Mouse (Mus musculus): Measurements from ENCODE around the gene Glod4.

Glod4 gene

DNA sequence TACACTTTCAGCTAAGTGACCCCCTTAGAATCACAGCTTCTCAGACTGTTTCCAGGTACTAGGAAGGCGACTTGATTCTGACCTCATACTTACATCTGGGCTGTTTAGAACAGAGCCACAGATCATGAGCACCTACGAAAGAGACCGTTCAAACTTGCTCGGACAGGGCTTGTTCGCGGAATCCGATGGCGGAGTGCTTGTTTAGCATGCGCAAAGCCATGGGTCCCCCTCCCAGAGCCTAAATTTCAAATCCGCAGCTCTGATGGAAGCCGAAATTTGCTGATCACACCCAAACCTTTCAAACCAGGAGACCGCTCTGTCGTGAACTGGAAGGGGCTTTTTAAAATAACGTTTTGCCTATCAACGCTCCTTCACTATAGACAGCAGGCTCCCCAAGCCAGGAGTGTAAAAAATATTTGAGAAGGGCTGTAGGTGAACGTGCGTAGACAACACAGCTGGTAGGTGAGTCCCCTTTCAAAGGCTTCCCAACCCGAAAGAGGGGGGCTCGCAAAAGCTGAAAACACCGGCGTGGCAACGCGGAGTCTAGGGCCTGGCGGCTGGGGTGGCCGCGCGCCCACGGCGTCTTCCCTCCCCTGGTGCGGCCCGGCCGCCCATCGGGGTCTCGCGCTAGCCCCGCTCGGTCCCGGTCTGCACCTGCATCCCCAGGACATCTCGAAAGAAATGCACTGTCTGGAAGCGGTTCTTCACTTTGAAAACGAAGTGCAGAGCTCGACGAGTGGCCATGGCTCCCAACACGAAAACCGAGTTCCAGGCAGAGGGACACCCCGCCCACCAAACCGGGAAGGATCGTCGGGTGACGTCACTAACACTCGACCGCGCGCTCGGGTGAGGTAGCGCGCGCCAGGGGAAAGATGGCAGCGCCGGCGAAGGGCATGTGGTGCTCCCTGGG, at the start of gene Glod4, which contains the start of gene Mrm3:
Glod4 (minus strand) TSS at position 825 of the 910 bp plus-strand sequence.
Mrm3 (plus strand) TSS at position 815 of the 910 bp plus-strand sequence.
- peak; percentile 77 for DNase-seq (ENCODE audit: low read depth, low spot score)

DNA sequence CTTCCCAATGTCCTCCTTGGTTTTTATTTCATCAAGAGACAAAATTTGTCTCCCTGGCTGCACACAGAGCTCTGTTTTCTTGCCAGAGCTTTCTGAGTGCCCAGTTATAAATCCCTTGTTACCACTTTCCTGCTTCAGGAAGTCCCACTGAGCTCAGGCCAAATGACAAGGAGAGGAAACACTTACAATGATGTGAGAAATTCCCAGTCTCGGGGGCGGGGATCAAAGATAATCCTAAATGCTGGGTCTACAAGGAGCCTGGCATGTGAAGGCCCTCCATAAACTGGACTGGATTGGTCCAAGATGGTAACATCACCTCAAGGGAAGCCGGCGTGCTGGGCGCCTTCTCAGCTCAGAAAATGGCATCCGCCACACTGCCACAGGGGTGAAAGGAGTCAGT, 49.3 kb upstream of the Glod4 start:
- DNase-seq (ENCODE audit: low read depth, low spot score): no peak

GRCm38 (mm10) chr11:76292398-76292797, 48.9 kb upstream of the Glod4 start:
- DNase-seq (ENCODE audit: low read depth, low spot score): peak; percentile 74

- no peak for DNase-seq (ENCODE audit: low read depth, low spot score)
Measured at GRCm38 (mm10) chr11:76291960-76292359, 48.4 kb upstream of the Glod4 start.

DNA sequence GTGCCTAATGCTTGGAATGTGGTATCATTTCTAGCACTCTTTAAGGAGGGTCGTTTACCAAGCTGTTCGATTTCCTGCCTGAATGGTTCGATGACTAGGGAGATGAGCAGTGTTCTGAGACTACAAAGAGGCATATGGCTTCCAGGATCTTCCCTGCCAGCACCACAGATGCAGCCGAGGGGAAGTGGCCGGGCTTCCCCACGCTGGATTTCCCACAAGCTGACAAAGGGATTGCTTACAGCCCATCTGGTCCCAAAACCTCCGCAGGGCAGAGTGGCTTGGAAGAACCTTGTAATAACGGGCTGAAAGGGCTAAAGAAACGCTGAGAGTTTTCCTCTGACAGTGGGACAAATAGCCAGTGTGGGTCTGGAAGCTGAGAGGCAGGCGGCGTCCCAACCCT, 46.8 kb upstream of the Glod4 start:
- DNase-seq (ENCODE audit: low read depth, low spot score): no peak

DNA sequence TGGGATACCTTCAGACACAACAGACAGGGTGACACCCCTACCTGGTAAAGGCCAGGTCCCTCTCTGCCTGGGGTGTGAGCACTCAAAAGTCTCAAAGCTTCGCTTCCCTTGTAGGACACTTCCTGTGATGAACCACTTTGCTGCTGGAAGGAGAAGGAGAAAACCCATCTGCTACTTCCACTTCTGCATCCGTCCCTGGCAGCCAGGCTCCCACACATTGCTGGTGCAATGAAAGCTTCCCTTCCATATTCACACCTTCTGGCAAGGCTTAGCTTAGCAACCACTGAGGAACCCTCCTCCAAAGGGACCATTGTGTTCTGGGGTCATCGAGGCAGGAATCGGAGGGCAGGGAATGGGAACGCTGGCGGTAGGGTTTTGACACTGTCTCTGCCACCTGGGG, 45.1 kb upstream of the Glod4 start:
- DNase-seq (ENCODE audit: low read depth, low spot score): no peak

DNA sequence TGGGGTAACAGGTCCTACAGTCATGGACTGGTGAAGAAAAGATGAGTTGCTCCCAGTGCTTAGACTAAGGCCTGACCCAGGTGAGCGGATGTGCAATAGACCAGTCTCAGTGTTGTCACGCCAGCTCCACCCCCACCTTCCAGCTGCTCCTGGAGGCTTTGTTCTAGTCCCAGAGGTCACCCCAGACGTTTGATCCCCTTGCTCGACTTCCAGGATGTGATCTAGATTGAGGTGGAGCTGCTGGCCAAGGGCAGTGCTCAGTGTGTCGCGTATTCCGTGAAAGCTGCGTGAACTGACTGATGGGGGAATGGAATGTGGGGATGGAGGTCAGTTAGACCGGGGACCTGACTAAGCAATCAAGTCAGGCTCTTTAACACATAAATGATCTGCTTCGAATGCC, 43.8 kb upstream of the Glod4 start:
- no peak for DNase-seq (ENCODE audit: low read depth, low spot score)

GRCm38 (mm10) chr11:76286534-76287126, 43.1 kb upstream of the Glod4 start:
- no peak for DNase-seq (ENCODE audit: low read depth, low spot score)

DNA sequence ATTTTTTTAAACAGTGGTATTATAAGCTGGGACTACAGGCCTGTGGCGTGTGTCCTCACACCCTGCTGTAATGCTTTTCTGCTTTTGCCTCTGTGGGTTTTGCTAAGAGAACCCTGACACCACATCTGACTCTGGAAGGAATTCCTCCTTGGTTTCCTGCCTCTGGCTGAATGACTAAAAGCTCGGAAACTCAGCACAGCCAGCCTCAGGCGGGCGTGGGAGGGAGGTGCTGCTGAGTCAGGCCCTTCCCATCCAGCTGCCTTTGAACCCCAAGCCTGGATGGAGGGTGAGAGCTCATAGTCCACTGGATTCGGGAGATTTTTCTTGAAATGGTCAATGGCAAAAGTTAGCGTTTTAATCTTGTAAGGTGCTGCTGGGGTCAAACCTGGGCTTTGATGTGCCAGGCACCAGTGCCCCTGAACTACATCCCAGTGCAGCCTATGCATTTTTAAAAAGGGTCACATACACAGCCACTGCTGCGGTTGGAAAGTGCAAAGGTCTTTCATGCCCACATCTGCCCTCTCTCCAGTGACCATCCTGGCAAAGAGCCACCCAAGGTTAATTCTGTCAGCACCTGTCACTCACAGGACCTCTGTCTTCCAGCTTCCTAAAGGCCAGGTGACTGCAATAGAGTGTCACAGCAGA, 42.0 kb upstream of the Glod4 start:
- peak; percentile 44 for DNase-seq (ENCODE audit: low read depth, low spot score)

- no peak for DNase-seq (ENCODE audit: low read depth, low spot score)
Measured at GRCm38 (mm10) chr11:76283841-76284240, 40.3 kb upstream of the Glod4 start.

DNA sequence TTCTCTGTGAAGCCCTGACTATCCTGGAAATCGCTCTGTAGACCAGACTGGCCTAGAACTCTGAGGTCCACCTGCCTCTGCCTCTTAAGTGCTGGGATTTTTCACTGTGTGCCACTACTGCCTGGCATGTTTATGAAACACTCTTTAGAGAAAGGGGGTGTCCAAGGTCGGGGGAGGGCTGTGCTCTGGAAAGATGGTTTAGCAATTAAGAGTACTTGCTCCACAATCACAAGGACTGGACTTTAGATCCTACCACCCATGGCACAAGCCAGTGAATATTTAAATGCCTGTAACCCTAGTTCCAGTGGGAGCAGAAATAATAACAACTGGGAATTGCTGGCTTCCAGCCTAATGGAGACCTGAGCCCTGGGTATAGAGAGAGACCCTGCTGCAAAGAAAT, 36.4 kb upstream of the Glod4 start:
- no peak for DNase-seq (ENCODE audit: low read depth, low spot score)

DNA sequence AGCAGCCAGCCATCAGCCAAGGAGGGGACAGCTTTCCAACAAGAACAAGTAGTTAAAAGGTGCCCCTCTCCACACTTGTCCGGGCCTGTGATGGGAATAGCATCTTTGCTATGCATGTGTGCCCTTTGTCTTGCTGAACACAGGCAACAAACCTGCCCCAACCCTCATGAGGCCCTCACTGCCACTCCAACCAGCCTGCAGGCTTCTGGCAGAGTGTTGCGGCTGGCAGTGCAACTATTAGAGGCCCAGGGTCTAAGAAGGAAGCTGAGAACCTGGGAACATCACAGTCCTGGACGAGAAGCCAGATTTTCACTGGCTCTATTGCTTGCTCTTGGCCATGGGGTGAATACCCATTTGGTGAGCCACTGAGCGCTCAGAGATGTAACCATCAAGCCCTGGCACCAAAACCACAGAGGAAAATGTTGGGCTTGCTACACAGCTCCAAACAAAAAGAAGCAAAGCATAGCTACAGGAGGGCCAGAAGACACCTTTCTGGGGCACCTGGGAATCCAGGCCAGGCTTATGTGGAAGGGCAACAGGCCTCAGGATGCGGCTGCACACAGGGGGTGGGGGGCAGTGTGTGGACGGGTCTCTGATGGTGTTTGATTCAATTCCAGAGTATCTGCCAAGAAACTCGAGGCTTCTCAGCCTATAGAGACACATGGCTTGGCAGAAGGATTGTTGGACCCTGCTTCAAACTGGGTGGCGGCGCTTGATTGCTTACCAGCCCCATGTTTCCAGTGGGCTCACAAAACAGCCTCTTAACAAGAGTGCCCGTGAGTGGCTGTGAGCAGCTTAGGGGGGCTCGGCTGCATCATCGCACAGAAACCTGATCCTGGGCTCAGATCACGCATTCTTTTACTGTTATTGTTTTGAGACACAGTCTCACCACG, 35.7 kb upstream of the Glod4 start:
- DNase-seq (ENCODE audit: low read depth, low spot score): no peak

DNA sequence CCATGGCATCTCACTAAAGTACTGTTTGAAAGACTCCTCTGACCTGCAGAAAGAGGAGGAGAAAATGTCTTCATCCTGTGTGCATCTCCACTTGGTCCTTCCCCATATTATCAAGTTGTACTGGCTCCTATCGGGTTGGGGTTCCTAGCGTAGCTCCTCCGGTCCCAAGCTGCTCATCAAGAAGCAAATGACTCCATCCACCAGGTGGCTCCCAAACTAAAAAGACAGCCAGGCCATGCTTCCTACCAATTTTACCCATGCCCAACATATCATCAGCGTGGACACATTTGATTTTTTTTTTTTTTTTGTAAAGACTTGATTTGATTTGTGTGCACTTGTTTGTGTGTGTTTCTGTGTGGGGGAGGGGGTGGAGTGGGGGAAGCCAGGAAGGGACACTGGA, 28.9 kb upstream of the Glod4 start:
- DNase-seq (ENCODE audit: low read depth, low spot score): no peak

- no peak for DNase-seq (ENCODE audit: low read depth, low spot score)
Measured at GRCm38 (mm10) chr11:76268521-76269065, 25.1 kb upstream of the Glod4 start.

GRCm38 (mm10) chr11:76268001-76268459, 24.5 kb upstream of the Glod4 start:
- DNase-seq (ENCODE audit: low read depth, low spot score): no peak

DNA sequence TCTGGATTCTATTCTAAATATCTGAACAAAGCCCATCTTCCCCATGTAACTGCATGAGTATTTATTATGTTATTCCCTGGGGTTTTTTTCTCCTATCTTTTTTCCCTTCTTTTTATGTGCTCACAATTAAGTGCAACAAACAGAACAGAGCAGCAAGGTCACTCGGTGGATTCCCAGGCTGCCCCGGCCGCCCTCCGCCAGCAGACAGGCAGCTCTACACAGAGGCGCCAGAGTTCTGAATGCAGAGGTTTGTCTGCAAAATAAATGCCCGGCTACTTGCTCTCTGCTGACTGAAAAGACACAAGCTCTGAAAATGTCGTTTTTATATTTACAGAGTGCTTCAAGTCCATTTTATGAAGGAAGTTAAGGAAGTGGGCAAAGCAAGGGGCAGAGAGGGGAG, 24.0 kb upstream of the Glod4 start:
- DNase-seq (ENCODE audit: low read depth, low spot score): no peak

DNA sequence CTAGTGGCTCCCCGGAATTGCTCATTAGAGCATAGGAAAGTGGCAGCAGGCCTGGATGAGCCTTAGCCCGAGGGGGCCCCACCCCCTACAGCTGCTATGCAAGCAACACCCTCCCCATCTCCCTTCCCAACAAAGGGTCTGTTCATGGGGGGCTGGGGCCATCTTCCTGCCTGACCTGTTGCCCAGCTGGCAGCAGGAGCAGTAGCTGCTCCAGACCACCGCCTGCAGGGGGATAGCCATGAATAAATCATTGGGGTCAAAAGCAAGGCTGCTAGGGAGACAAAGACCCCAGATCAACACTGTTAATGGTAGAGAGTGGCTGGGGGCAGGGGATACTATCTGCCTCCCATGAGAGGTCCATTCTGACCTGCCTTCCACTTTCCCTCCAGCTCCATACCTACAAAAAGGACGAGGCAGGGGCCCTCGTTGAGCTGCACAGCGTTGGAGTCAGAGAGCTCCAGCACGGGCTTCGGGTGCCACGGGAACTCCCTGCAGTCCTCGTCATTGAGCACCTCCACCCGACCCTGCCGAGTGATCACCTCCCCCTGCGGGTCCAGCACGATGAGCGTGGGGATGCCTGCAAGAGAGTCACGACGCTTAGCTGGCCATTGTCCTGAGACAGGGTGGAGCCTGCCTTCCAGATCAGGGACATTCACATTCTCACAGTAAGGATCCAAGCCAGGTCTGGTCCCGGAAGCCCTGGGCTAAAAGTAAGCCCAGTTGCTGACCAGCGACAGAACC, 19.3 kb upstream of the Glod4 start:
- no peak for DNase-seq (ENCODE audit: low read depth, low spot score)

DNA sequence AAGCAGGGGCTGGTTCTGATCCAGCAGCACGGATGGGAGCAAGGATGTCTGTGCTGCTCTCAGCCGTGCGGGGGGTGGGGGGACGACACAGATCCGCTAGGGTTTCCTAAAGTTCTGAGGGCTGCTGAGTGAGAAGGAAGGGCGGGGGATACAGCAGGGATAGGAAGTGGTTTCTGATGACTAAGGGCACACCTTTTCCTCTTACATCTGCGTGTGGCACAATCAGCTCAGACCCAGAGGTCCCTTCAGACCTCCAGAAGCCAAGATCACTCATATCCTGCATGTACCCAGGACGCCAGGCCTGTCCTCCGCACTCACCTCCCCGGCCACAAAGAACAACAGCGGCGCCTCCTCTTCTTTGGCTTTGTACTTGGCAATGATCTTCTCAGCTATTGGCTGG, 17.7 kb upstream of the Glod4 start:
- no peak for DNase-seq (ENCODE audit: low read depth, low spot score)

- no peak for DNase-seq (ENCODE audit: low read depth, low spot score)
Measured at GRCm38 (mm10) chr11:76260208-76261050, 16.9 kb upstream of the Glod4 start.

All from skeletal muscle tissue, adult 2 months (tissue).